Mouse (Mus musculus) forebrain, embryonic 13.5 days (tissue): Measurements from ENCODE around the gene Gm45233. TPM values are rescaled to one million over a fixed set of nuclear protein-coding genes. Genes with fewer than 3 reads are reported as not detected.

Experiments
- ATAC-seq: fragments of 200-750 bp; cut with Nextera tagmentation; 2 replicates; pipeline ENCODE4 v1.8.0; 2017
- H3K27ac ChIP-seq: fragments of 300-500 bp; sonication (generic); 2 replicates; pipeline ENCODE4 v1.5.1; 2015; ENCODE audit warnings: inconsistent platforms, mild to moderate bottlenecking, moderate library complexity
- H3K27me3 ChIP-seq: fragments of 300-500 bp; sonication (generic); 2 replicates; pipeline ENCODE4 v1.6.1; 2015; ENCODE audit warnings: mild to moderate bottlenecking, inconsistent platforms
- H3K36me3 ChIP-seq: fragments of 300-500 bp; sonication (generic); 2 replicates; pipeline ENCODE4 v1.6.1; 2015; ENCODE audit warnings: mild to moderate bottlenecking, inconsistent platforms; ENCODE audit not compliant: poor library complexity, severe bottlenecking
- H3K4me1 ChIP-seq: fragments of 300-500 bp; sonication (generic); 2 replicates; pipeline ENCODE4 v1.6.1; 2015; ENCODE audit warnings: inconsistent platforms
- H3K4me2 ChIP-seq: fragments of 300-500 bp; sonication (generic); 2 replicates; pipeline ENCODE4 v1.6.1; 2015; ENCODE audit warnings: inconsistent platforms, mild to moderate bottlenecking, moderate library complexity
- H3K4me3 ChIP-seq: fragments of 300-500 bp; sonication (generic); 2 replicates; pipeline ENCODE4 v1.5.1; 2015; ENCODE audit warnings: mild to moderate bottlenecking, inconsistent platforms
- H3K9ac ChIP-seq: fragments of 300-500 bp; sonication (generic); 2 replicates; pipeline ENCODE4 v1.6.1; 2015; ENCODE audit warnings: mild to moderate bottlenecking, inconsistent platforms
- H3K9me3 ChIP-seq: fragments of 300-500 bp; sonication (generic); replicated peaks from 2 replicates; pipeline ENCODE4 v1.6.1; 2016; ENCODE audit warnings: inconsistent platforms
- WGBS: fragments of 180-500 bp; shearing (Covaris S2); methylation state at CpG from one replicate; pipeline ENCODE4 v1.1.7; 2015; 5-methylcytosine and 5-hydroxymethylcytosine counted together
- polyA plus RNA-seq: library from polyadenylated mRNA; unstranded; fragments of >200 nt; fragmentation: Nextera tagmentation; extraction: Ambion mirVana; gene quantifications from 2 replicates; pipeline ENCODE4 v1.2.1, GENCODE M21; 2015

Gene Gm45233
- polyA plus RNA-seq, 1 experiment from 2014 or later = 0.26 TPM

DNA sequence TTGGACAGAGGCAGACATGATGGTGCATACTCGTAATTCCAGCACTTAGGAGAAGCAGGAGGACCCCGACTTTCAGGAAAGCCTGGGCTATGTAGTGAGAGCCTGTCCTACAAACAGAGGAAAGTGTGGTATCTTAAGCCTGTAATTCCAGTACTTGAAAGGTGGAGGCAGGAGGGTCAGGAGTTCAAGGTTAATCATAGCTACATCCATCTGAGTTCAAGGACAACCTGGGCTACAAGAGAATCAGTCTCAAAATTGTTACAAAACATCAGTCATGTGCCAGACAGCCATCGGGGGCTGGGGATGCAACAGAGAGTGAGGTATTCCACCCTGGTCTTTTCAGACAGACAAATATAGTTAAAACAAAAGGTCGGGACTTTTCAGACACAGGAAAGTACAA, 11.0 kb upstream of the Gm45233 start:
- Histone ChIP-seq H3K9ac (no peak overlapping the region), H3K4me1 (no peaks in the 10 kb centered on the region), H3K27ac (no peak overlapping the region), H3K4me3 (no peak overlapping the region), H3K4me2 (no peak overlapping the region), H3K27me3 (no peaks in the 10 kb centered on the region), H3K9me3 (no peaks in the 10 kb centered on the region), H3K36me3 (no peaks in the 10 kb centered on the region)
- ATAC-seq = no peak
- WGBS = 76% methylated on average over 4 of the region's 4 CpGs

DNA sequence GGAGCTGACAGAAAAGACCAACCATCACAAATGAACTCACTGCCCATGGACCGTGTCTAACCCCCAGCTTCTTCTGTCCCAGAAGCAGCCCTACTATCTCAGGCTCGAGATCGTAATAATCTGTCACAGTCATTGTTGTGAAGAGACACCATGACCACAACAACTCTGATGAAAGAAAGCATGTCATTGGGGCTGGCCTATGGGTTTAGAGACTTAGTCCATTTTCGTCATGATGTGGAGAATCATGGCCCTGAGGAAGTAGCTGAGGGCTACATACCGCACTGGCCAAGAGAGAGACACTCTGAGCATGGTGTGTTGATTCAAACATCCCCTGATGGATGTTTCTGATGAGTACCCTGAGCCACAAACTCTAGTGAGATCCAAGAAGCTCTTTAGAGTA, 9.3 kb upstream of the Gm45233 start:
- H3K4me3 ChIP-seq = no peak overlapping the region
- no peaks in the 10 kb centered on the region for H3K9me3 ChIP-seq
- H3K9ac ChIP-seq = no peak overlapping the region
- H3K27ac ChIP-seq = no peak overlapping the region
- no peaks in the 10 kb centered on the region for H3K27me3 ChIP-seq
- H3K36me3 ChIP-seq = no peaks in the 10 kb centered on the region
- no peak overlapping the region for H3K4me2 ChIP-seq
- ATAC-seq = no peak
- H3K4me1 ChIP-seq = no peaks in the 10 kb centered on the region
- WGBS = 89% methylated on average over 5 of the region's 5 CpGs

DNA sequence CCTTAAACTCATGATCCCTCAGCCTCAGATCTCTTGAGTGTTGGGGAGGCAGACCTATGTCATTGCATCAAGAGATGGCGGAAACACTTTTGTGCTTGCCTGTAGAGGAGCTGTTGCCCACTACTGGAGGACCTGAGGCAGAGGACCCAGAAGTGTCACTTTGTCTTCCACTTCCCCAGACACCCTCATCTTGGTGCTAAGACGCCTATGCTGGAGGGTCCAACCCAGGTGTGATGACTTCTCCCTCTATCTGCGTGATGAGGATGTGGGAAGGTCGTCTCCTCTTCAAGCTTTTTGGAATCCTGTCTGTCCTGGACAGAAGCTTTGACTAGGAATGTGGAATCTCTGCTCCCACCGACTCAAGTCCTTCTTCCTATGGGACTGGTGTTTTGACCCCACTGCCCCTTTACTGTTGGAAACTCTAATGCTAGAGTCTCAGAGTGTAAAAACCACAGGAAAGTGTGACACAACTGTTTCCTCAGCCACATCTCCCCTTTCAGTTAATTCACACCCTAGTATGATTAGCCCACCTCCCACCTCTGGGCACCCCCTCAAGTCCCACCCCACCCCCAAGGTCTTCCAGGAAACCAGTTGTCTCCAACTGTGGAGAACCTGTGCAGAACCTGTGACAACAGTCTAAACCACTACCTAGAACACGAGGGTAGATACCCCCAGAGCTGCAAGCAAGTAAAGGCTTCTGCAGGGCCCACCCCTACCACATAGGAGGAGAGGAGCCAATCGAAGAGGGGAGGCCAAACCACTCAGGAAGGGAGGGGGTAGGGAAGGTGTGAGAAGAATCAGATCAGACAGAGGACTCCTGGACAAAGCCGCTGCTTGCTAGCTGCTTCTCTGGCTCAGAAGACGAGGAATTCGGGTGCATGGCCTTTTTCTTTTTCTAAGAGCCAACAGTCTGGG, 7.3 kb upstream of the Gm45233 start, which contains the start of gene Nkg7:
Nkg7 (plus strand) TSS at position 733 of the 915 bp plus-strand sequence.
- no peak for ATAC-seq
- Histone ChIP-seq H3K4me3 (no peak within 1 kb of the TSS), H3K9ac (no peak within 1 kb of the TSS)

DNA sequence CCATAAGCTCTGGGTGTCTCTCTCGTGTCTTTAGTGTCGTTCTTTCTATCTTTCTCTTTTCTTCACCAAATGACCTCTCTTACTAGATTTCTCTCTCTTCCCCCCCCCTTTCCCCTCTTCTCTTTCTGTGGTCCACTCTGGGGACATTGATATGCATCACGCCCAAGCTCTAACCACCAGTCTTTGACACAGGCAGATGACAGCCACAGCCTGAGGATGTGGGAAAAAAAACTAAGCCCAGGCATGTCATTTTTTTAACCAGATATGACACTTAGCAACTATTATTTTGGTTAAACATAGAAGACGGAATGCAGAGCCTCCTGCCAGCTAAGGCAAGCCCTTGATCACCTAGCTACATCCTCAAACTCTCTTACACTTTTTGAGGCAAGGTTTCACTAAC, 5.3 kb upstream of the Gm45233 start:
- Histone ChIP-seq H3K27me3 (0 out of 2 replicates have a peak, but pooled peaks cover 2% of the 10 kb centered on the region), H3K4me2 (no peak overlapping the region), H3K4me3 (no peak overlapping the region), H3K9me3 (no peaks in the 10 kb centered on the region), H3K27ac (no peak overlapping the region), H3K9ac (no peak overlapping the region), H3K4me1 (peaks cover 10% of the 10 kb centered on the region), H3K36me3 (no peaks in the 10 kb centered on the region)
- WGBS = 80% methylated on average over 4 of the region's 4 CpGs
- ATAC-seq = no peak

More for the DNA sequence above, 7.3 kb upstream of the Gm45233 start, which contains the start of gene Nkg7:
- no peaks in the 10 kb centered on the region for H3K9me3 ChIP-seq
- H3K4me1 ChIP-seq = no peaks in the 10 kb centered on the region
- WGBS = 78% methylated on average over 10 of the region's 10 CpGs
- H3K4me2 ChIP-seq = no peak within 1 kb of the TSS
- no peaks in the 10 kb centered on the region for H3K36me3 ChIP-seq
- H3K27me3 ChIP-seq = 0 out of 2 replicates have a peak, but pooled peaks cover 1% of the 10 kb centered on the region
- H3K27ac ChIP-seq = no peak within 1 kb of the TSS

DNA sequence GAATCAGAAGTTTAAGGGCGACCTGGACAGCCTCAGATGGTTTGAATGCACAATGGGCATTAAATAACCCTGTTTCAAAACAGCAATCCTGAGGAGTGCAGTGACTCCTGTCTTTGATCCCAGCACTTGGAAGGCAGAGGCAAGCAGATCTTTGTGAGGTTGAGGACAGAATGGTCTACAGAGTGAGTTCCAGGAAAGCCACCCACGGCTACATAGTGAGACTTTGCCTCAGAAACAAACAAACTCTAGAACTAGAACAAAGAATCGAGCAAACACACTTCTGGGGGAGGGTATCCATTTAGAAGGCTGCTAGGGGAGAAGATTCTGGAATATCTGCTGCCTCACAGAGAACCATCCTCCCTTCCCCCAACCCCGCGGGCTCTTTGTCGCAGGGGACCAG, 3.4 kb upstream of the Gm45233 start, which contains the start of gene Cldnd2:
Cldnd2 (plus strand) TSS at position 301 of the 400 bp plus-strand sequence.
- 82% methylated on average over 6 of the region's 6 CpGs for WGBS
- H3K9me3 ChIP-seq = no peaks in the 10 kb centered on the region
- H3K27me3 ChIP-seq = 0 out of 2 replicates have a peak, but pooled peaks cover 2% of the 10 kb centered on the region
- no peak within 1 kb of the TSS for H3K27ac ChIP-seq
- no peak within 1 kb of the TSS for H3K4me3 ChIP-seq
- no peak for ATAC-seq
- H3K4me1 ChIP-seq = peaks cover 21% of the 10 kb centered on the region
- H3K9ac ChIP-seq = no peak within 1 kb of the TSS
- no peaks in the 10 kb centered on the region for H3K36me3 ChIP-seq
- no peak within 1 kb of the TSS for H3K4me2 ChIP-seq

DNA sequence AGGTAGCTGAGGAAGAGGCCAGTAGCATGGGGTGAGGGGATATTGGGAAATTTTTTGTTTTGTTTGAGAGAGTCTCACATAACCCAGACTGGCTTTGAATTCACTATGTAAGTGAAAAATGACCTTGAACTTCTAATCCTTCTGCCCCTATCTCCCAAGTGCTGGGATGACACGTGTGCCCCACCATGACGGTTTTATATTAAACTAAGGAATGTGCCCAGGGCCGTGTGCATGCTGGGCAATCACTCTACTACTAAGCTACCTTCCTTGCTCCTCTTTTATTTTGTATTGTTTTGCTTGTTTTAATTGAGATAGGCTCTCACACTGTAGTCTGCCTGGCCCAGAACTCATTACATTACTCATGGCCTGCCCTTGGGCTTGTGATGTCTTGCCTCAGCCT, 2.9 kb upstream of the Gm45233 start:
- Histone ChIP-seq H3K36me3 (no peaks in the 10 kb centered on the region), H3K27ac (no peak overlapping the region), H3K9me3 (no peaks in the 10 kb centered on the region), H3K4me3 (no peak overlapping the region), H3K4me2 (no peak overlapping the region), H3K4me1 (peaks cover 21% of the 10 kb centered on the region), H3K9ac (no peak overlapping the region), H3K27me3 (0 out of 2 replicates have a peak, but pooled peaks cover 2% of the 10 kb centered on the region)
- 80% methylated on average over 3 of the region's 3 CpGs for WGBS
- no peak for ATAC-seq

DNA sequence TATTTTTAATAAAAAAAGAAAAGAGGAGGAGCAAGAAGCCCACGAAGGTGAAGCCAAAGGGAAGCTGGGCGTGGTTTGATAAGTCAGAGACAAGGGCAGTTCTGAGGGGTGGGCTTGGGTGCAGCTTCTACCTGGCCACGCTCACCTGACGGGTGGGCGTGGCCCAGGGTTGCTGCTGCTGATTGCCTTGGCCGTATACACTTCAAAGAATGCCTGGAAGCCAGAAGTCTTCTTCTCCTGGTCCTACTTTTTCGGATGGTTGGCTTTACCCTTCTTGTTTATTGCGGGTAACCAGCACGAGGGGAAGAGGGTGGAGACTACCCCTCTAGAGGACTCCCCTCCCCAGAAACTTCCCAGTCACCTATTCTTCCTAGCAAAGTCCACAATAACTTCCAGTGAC, 1.2 kb upstream of the Gm45233 start:
- Histone ChIP-seq H3K4me1 (peaks cover 21% of the 10 kb centered on the region), H3K4me2 (peak overlapping the region; percentile 84), H3K27me3 (0 out of 2 replicates have a peak, but pooled peaks cover 2% of the 10 kb centered on the region), H3K36me3 (no peaks in the 10 kb centered on the region), H3K9me3 (no peaks in the 10 kb centered on the region), H3K9ac (peak overlapping the region; percentile 68), H3K27ac (0 out of 2 replicates have a peak overlapping the region, but pooled peaks have one; percentile 75), H3K4me3 (peak overlapping the region; percentile 57)
- WGBS = 8% methylated on average over 7 of the region's 9 CpGs
- ATAC-seq = no peak

DNA sequence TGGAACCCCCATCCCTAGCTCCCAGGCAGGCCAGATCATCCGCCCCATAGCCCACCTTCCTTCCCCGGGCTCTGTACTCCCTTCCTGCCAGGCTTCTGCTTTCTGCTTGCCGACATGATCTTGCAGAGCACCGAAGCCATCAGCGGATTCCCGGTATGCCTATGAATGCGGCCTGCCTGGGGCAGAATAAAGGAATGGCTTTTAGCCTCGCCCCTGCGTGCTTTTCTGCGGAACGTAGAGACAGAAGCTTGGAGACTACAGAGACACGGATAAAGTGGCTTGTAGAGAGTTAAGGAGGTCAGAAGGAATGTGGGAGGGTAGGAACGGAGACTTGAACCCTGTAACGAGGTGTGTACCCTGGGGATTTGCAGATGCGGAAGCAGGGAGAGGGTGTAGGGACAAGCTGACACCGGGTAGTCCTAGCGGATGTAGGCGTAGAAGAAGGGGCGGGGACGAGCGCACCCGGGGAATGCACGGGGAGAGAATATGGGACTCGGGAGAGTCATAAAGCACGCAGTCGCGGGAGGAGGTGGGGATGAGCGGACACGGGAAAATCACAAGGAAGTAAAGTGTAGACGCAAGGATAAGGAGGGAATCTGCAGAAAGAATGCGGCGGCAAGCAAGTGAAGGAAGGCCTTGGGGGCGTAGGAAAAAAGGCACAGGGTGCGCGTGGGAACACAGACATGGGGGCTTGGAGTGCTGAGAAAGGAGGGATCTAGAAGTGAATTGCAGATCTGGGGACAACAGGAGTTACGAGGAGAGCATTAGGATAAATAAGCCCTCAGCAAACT, 607 bp upstream of the Gm45233 start:
- H3K4me3 ChIP-seq = peak overlapping the region; percentile 57
- no peaks in the 10 kb centered on the region for H3K36me3 ChIP-seq

DNA sequence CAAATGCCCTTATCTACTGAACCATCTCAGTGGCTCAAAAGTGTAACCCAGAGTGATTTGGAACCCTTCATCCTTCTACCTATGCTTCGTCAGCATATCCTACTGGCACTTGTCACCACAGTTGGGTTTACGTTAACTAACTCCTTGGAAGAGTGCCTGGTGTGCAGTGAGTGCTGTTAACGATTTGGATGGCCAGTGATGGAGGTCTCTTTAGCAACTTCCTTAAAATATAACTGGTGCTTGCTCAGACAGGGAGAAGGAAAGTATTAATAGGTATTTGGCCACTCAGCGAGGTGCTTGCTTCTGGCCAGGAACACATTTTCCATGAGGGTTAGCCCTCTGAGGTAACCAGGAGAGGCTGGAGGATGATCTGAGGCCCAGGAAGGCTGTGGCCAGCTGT, 3.9 kb downstream of the Gm45233 start:
- Histone ChIP-seq H3K9ac (no peak overlapping the region), H3K27me3 (no peaks in the 10 kb centered on the region), H3K4me3 (no peak overlapping the region), H3K4me2 (no peak overlapping the region), H3K27ac (no peak overlapping the region), H3K9me3 (no peaks in the 10 kb centered on the region), H3K4me1 (peaks cover 16% of the 10 kb centered on the region), H3K36me3 (peaks cover under 1% of the 10 kb centered on the region; the same call in 1 of the 2 replicates)
- ATAC-seq = no peak
- 86% methylated on average over 4 of the region's 4 CpGs for WGBS

More for the DNA sequence above, 607 bp upstream of the Gm45233 start:
- peaks cover 21% of the 10 kb centered on the region for H3K4me1 ChIP-seq
- WGBS = 1% methylated on average over 36 of the region's 36 CpGs
- H3K27ac ChIP-seq = peak overlapping the region; percentile 75
- peak; percentile 86 for ATAC-seq
- H3K4me2 ChIP-seq = peak overlapping the region; percentile 84
- H3K9ac ChIP-seq = peak overlapping the region; percentile 68
- H3K9me3 ChIP-seq = no peaks in the 10 kb centered on the region
- 0 out of 2 replicates have a peak, but pooled peaks cover 2% of the 10 kb centered on the region for H3K27me3 ChIP-seq

DNA sequence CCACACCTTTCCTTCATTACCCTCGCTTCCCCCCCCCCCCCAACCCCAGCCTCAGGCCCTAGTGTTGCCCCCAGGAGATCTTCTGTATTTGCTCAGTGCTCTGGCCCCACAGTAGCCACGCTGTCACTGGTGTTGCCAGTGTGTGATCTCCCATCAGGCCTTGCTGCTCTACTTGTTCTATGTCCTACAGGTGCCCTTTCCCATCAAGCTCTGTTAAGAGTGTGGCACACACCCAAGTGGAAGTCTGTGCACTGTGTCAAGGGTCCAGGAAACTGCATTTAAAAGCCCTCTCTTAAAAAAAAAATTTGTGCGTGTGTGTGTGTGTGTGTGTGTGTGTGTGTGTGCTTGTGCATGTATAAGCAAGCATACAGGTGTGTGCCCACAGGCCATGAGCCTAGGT, 4.3 kb downstream of the Gm45233 start:
- Histone ChIP-seq H3K9me3 (no peaks in the 10 kb centered on the region), H3K9ac (no peak overlapping the region), H3K4me3 (no peak overlapping the region), H3K27me3 (no peaks in the 10 kb centered on the region), H3K36me3 (peaks cover 5% of the 10 kb centered on the region), H3K27ac (no peak overlapping the region), H3K4me2 (no peak overlapping the region), H3K4me1 (peaks cover 11% of the 10 kb centered on the region)
- WGBS = 95% methylated on average over 2 of the region's 3 CpGs
- no peak for ATAC-seq

DNA sequence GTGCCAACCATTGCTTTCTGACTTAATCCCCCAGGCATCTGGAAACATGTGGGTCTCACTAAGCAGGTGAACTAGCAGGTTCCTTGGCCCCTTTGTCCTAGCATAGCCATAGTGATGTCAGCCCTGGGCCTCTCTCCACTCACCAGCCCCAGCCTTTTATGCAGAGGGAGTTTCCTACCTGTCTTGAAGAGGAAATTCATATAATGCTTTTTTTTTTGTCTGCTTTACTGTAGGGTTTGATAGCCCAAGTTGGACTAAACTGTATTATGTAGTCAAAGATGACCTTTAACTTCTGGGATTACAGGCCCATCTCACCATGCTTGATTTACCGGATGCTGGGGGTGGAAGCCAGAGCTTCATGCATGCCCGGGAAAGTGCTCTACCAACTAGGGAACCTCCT, 5.9 kb downstream of the Gm45233 start:
- Histone ChIP-seq H3K4me2 (no peak overlapping the region), H3K9me3 (no peaks in the 10 kb centered on the region), H3K27me3 (no peaks in the 10 kb centered on the region), H3K4me3 (no peak overlapping the region), H3K36me3 (peaks cover 21% of the 10 kb centered on the region), H3K9ac (no peak overlapping the region), H3K4me1 (peaks cover 3% of the 10 kb centered on the region), H3K27ac (no peak overlapping the region)
- ATAC-seq = no peak
- 98% methylated on average over 2 of the region's 2 CpGs for whole genome bisulfite sequencing

DNA sequence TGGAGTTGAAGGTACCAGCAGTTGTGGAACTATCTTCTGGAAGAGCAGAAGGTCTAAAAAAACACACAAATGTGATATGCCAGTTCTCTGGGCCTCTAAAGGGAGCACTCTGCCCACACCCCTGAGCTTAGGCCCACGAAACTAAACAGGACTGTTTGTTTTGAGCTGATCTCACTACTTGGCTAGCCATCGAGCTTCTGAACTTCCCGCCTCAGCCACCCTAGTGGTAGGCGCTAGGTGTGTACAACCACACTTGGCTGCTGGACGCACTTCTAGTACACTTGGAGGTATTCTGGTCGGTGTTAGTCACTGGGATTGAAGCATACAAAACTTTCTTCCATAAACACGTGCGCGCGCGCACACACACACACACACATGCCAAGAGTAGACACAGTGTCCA, 7.8 kb downstream of the Gm45233 start:
- H3K36me3 ChIP-seq = peaks cover 39% of the 10 kb centered on the region
- no peaks in the 10 kb centered on the region for H3K27me3 ChIP-seq
- no peak overlapping the region for H3K4me2 ChIP-seq
- H3K9ac ChIP-seq = no peak overlapping the region
- no peaks in the 10 kb centered on the region for H3K9me3 ChIP-seq
- H3K27ac ChIP-seq = no peak overlapping the region
- no peaks in the 10 kb centered on the region for H3K4me1 ChIP-seq
- WGBS = 95% methylated on average over 11 of the region's 11 CpGs
- ATAC-seq = no peak
- H3K4me3 ChIP-seq = no peak overlapping the region
